Mouse (Mus musculus) kidney, embryonic 14.5 days (tissue): ENCODE measurements around the gene Tpp1. TPM values are rescaled to one million over a fixed set of nuclear protein-coding genes. Genes with fewer than 3 reads are reported as not detected.
A peak's percentile ranks its signal among the peaks of the same experiment; 100 is the strongest.

Source experiments
- ATAC-seq: fragments of 200-750 bp; cut with Nextera tagmentation; 2 replicates; pipeline ENCODE4 v1.8.0; 2017; ENCODE audit warnings: moderate number of reproducible peaks, mild to moderate bottlenecking, moderate TSS enrichment, moderate library complexity; ENCODE audit not compliant: low FRiP score, low TSS enrichment
- H3K27ac ChIP-seq: fragments of 300-500 bp; sonication (generic); 2 replicates; pipeline ENCODE4 v1.5.1; 2014; ENCODE audit warnings: low read depth, mild to moderate bottlenecking, low read length, moderate library complexity, mixed read lengths
- H3K27me3 ChIP-seq: fragments of 300-500 bp; sonication (generic); 2 replicates; pipeline ENCODE4 v1.6.1; 2014; ENCODE audit warnings: mild to moderate bottlenecking, low read length; ENCODE audit not compliant: control insufficient read depth, insufficient read depth
- H3K36me3 ChIP-seq: fragments of 300-500 bp; sonication (generic); 2 replicates; pipeline ENCODE4 v1.6.1; 2014; ENCODE audit warnings: low read length, mixed read lengths; ENCODE audit not compliant: control insufficient read depth, insufficient read depth
- H3K4me1 ChIP-seq: fragments of 300-500 bp; sonication (generic); 2 replicates; pipeline ENCODE4 v1.6.1; 2014; ENCODE audit warnings: low read length, mixed read lengths; ENCODE audit not compliant: control insufficient read depth, insufficient read depth
- H3K4me2 ChIP-seq: fragments of 300-500 bp; sonication (generic); replicated peaks from 2 replicates; pipeline ENCODE4 v1.6.1; 2014; ENCODE audit warnings: low read depth, mild to moderate bottlenecking, low read length
- H3K4me3 ChIP-seq: fragments of 300-500 bp; sonication (generic); 2 replicates; pipeline ENCODE4 v1.5.1; 2014; ENCODE audit warnings: mild to moderate bottlenecking, low read length
- H3K9ac ChIP-seq: fragments of 300-500 bp; sonication (generic); 2 replicates; pipeline ENCODE4 v1.6.1; 2014; ENCODE audit warnings: low read depth, mild to moderate bottlenecking, low read length, moderate library complexity
- H3K9me3 ChIP-seq: fragments of 300-500 bp; sonication (generic); 2 replicates; pipeline ENCODE4 v1.6.1; 2016; ENCODE audit warnings: low read length; ENCODE audit not compliant: control insufficient read depth
- WGBS: fragments of 180-500 bp; shearing (Covaris S2); extraction: QIAGEN DNeasy Blood & Tissue Kit; methylation state at CpG from one replicate; pipeline ENCODE4 v1.1.7; 2014; 5-methylcytosine and 5-hydroxymethylcytosine counted together
- polyA plus RNA-seq: library from polyadenylated mRNA; unstranded; fragments of >200 nt; fragmentation: Nextera tagmentation; extraction: Ambion mirVana; gene quantifications from 2 replicates; pipeline ENCODE4 v1.2.1, GENCODE M21; 2014

Tpp1 gene
- polyA plus RNA-seq, 1 experiment from 2014 or later, result 86.4 TPM

DNA sequence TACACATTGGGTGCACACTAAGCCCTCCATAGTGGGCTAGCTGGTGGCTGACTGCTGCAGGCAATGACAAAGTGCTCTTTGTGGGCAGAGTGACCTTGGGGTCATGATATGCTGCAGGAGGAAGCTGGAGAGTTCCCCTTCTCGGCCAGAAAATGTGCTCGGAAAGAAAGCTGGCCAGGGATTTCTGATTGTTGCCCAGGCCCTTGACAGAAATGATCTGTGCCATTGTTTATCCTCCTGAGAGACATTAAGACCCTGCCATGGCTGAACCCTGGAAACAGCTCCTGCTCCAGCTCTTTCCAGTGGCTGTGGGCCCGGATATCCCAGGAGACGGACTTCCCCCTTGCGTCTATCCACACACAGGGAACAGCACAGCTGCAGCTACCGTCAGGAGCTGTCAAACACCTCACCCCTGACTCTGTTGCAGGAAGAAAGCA lies 15.7 kb upstream of the Tpp1 start:
- H3K4me2 ChIP-seq, result no peak overlapping the region; the same call in 1 of the 2 replicates
- H3K9ac ChIP-seq, result no peak overlapping the region
- no peak overlapping the region for H3K27ac ChIP-seq
- ATAC-seq, result peak; percentile 47; the same call in 1 of the 2 replicates
- H3K9me3 ChIP-seq, result no peaks in the 10 kb centered on the region
- H3K4me1 ChIP-seq, result peaks cover 20% of the 10 kb centered on the region
- 16% methylated on average over 6 of the region's 6 CpGs for WGBS
- peaks cover 70% of the 10 kb centered on the region for H3K36me3 ChIP-seq
- no peak overlapping the region for H3K4me3 ChIP-seq
- H3K27me3 ChIP-seq, result no peaks in the 10 kb centered on the region

DNA sequence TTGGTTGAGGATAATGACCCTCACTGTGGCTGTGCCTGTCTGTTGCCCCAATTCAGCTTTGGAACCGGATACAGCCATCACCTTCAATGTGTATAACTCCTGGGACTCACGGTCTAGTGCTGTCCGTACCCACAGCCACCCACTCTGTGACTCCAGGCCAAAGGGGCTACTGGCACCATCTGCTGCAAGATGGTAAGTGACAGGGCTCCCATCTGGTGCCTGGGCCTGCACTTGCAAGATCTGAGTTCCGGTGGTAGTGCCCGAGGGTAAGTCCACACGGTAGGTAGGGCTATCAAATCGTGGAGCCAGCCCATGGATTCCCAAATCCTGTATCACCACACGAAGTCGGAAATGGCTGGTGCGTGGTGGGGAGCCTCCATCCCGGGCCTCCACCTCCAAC lies 12.3 kb upstream of the Tpp1 start:
- WGBS, result 97% methylated on average over 11 of the region's 11 CpGs

DNA sequence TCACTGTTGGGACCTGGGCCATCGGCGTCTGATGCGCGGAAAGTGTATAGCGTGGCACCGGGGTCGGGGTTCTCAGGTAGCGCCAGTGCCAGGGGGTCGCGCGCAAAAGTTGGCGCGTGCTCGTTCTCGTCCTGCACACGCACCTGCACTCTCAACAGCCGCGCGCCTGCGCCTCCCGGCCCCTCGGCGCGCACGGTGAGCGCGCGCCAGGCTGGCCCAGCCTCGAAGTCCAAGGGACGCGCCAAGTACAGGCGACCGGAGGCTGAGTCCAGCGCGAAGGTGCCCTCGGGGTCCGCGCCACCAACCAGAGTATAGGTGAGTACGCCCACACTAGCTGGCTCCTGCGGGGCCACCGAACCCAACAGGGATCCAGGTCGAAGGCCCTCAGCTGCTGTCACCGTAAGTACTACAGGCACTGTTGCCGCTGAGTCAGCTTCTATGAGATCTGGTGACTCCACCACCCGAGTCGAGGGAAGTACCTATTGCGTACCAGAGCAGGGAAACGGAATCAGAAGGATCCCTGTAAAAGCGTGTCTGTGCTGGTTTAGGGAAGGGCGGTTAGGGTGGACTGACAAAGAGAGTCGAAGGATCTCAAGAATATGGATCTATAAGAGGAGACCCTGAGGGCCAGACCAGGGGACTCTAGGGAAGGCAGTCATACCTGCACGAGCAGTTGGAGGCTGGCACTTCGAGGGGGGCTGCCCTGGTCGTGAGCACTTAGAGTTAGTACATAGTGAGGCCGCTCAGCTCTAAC lies 10.7 kb upstream of the Tpp1 start:
- H3K9me3 ChIP-seq, result no peaks in the 10 kb centered on the region
- H3K27ac ChIP-seq, result no peak overlapping the region
- no peak for ATAC-seq
- H3K4me2 ChIP-seq, result peak overlapping the region; percentile 13; the same call in 1 of the 2 replicates
- 45% methylated on average over 55 of the region's 55 CpGs for WGBS
- peaks cover 78% of the 10 kb centered on the region for H3K36me3 ChIP-seq
- H3K27me3 ChIP-seq, result no peaks in the 10 kb centered on the region
- no peak overlapping the region for H3K4me3 ChIP-seq
- H3K4me1 ChIP-seq, result peaks cover 5% of the 10 kb centered on the region
- no peak overlapping the region for H3K9ac ChIP-seq

More for the DNA sequence above, 12.3 kb upstream of the Tpp1 start:
- Histone ChIP-seq H3K4me2 (no peak overlapping the region), H3K9me3 (no peaks in the 10 kb centered on the region), H3K27ac (no peak overlapping the region), H3K4me1 (peaks cover 17% of the 10 kb centered on the region), H3K27me3 (no peaks in the 10 kb centered on the region), H3K36me3 (peaks cover 63% of the 10 kb centered on the region), H3K4me3 (no peak overlapping the region), H3K9ac (no peak overlapping the region)
- no peak for ATAC-seq

DNA sequence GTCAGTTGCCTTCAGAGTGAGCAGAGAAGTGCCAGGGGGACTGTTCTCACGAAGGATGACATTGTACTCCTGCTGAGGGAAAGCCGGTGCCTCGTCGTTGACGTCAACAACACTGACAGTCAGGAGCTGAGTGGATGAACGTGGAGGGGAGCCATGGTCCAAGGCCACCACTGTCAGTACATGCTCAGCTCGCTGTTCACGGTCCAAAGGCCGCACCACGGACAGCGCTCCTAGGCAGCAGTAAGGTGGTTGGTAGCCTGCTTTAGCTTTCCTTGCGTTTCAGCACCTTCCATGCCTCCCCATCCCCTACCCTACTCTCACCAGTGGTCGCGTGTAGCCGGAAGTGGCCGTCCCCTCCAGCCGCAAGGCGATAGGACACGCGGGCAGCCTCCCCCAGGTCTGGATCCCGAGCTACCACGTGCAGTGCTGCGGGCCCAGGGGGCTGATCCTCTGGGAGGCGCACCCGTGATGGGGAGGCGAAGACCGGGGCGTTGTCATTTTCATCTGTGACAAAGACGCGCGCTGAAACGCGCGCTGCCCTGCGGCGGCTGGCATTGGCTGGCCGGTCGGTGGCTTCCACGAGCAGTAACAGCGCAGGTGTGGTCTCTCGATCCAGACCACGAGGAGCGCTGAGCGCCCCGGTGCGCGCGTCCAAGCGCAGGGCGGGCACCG lies 9.9 kb upstream of the Tpp1 start:
- Histone ChIP-seq H3K4me1 (no peaks in the 10 kb centered on the region), H3K9me3 (no peaks in the 10 kb centered on the region), H3K9ac (no peak overlapping the region), H3K4me2 (peak overlapping the region; percentile 13; the same call in 1 of the 2 replicates), H3K27me3 (no peaks in the 10 kb centered on the region), H3K4me3 (no peak overlapping the region), H3K27ac (no peak overlapping the region), H3K36me3 (peaks cover 86% of the 10 kb centered on the region)
- ATAC-seq, result peak; percentile 46; the same call in 1 of the 2 replicates
- 36% methylated on average over 51 of the region's 51 CpGs for WGBS

DNA sequence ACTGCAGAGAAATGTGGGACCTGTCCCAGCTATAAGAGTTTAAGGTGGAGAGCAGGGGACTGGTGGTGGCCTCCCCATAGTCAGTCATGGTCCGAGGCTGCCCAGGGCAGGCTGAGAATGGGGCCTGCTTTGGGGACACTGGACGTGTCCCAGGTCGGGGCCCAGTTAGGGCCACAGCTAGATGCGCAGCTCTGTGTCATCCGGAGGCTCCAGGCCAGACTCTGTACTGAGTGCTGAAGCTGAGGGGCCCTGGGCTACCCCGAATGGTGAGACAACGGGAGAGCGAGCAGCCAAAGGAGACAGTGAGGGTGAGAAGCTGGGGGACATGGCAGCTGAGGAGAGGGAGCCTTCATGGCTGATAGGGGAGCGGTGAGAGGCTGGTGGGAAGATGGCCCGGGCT lies 1.2 kb upstream of the Tpp1 start:
- Histone ChIP-seq H3K27ac (no peak overlapping the region), H3K27me3 (no peaks in the 10 kb centered on the region), H3K4me2 (no peak overlapping the region), H3K36me3 (peaks cover 67% of the 10 kb centered on the region), H3K9me3 (no peaks in the 10 kb centered on the region), H3K4me3 (no peak overlapping the region), H3K9ac (no peak overlapping the region), H3K4me1 (peaks cover 4% of the 10 kb centered on the region; the same call in 1 of the 2 replicates)
- 86% methylated on average over 10 of the region's 10 CpGs for WGBS
- no peak for ATAC-seq

DNA sequence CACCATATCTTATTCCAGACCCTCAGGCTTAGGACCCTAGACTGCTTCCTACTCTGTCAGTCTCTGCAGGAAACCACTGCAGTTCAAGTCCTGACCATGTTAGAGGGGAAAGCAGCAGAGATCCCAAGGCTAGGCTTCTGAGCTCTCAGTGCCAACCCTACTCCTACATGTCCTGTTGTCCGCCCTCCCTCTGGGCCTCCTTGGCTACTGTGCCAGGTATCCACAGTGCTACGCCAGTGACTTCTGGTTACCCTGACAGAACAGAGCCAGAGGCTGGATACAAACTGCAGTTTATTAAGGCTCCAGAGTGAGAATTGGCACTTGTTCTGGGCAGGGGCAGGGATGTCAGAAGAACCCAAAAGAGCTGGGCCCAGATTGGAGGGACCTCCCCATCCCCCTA lies 681 bp upstream of the Tpp1 start:
- no peak overlapping the region for H3K4me3 ChIP-seq
- no peaks in the 10 kb centered on the region for H3K9me3 ChIP-seq
- H3K4me1 ChIP-seq, result peaks cover 4% of the 10 kb centered on the region; the same call in 1 of the 2 replicates
- H3K9ac ChIP-seq, result no peak overlapping the region
- ATAC-seq, result peak; percentile 14; the same call in 1 of the 2 replicates
- H3K27ac ChIP-seq, result peak overlapping the region; percentile 17; the same call in 1 of the 2 replicates
- no peaks in the 10 kb centered on the region for H3K27me3 ChIP-seq
- WGBS, result 90% methylated on average over 2 of the region's 2 CpGs
- no peak overlapping the region; the same call in 1 of the 2 replicates for H3K4me2 ChIP-seq
- H3K36me3 ChIP-seq, result peaks cover 67% of the 10 kb centered on the region

DNA sequence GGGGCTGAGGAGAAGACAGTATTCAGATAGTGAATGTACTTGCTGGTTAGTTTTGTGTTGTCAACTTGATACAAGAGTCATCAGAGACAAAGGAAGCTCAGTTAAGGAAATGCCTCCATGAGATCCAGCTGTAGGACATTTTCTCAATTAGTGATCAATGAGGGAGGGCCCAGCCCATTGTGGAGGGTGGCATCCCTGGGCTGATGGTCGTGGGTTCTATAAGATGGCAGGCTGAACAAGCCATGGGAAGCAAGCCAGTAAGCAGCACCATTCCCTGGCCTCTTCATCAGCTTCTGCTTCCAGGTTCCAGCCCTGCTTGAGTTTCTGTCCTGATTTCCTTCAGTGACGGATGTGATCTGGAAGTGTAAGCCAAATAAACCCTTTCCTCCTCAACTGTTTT lies 4.3 kb downstream of the Tpp1 start:
- H3K36me3 ChIP-seq, result peaks cover 32% of the 10 kb centered on the region
- H3K9me3 ChIP-seq, result no peaks in the 10 kb centered on the region
- H3K9ac ChIP-seq, result no peak overlapping the region
- WGBS, result 84% methylated on average over 2 of the region's 2 CpGs
- H3K27me3 ChIP-seq, result no peaks in the 10 kb centered on the region
- H3K4me3 ChIP-seq, result no peak overlapping the region
- no peak overlapping the region for H3K4me2 ChIP-seq
- peaks cover 9% of the 10 kb centered on the region; the same call in 1 of the 2 replicates for H3K4me1 ChIP-seq
- no peak for ATAC-seq
- no peak overlapping the region for H3K27ac ChIP-seq

DNA sequence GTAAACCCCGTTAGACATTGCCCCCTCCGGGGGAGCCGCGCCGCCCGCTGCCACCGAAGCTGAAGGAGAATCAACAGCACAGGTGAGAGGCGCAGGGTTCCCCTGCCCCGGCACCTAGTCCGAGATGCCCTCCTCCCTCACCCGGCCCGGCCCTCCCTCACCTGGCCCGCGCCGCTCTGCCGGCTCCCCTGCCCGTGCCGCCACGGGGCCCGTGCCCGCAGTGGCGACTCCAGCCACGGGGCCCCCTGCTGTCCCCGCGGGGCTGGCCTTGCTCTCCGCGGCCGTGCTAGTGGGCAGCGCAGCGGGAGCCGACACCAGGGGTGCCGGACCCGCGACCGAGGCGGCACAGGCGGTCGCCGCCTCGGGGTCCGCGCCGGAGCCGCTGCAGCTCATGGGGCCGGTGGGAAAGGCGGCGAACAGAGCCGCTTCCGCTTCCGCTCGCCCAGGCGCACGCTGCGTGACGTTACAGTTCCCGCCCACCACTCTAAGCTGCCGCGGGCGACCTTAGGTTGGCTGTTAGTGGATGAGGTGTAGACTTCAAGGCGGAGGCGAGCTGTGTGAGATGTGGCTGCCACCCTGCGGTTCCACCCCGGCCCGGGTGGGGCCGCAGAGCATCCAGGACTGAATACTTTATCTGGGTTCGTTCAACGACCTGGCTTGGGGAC lies 8.0 kb downstream of the Tpp1 start, which contains the start of gene Taf10:
Gene Taf10, minus strand, starts transcription at position 436 of the 665 bp plus-strand sequence.
- peaks cover 58% of the 10 kb centered on the region for H3K36me3 ChIP-seq

More for the DNA sequence above, 8.0 kb downstream of the Tpp1 start, which contains the start of gene Taf10:
- WGBS, result under 1% methylated on average over 66 of the region's 67 CpGs
- Histone ChIP-seq H3K9me3 (no peaks in the 10 kb centered on the region), H3K4me1 (peaks cover 8% of the 10 kb centered on the region; the same call in 1 of the 2 replicates), H3K4me3 (peak within 1 kb of the TSS; percentile 91), H3K27me3 (no peaks in the 10 kb centered on the region), H3K9ac (peak within 1 kb of the TSS; percentile 96), H3K4me2 (peak within 1 kb of the TSS; percentile 76), H3K27ac (peak within 1 kb of the TSS; percentile 80)
- peak; percentile 98 for ATAC-seq
